Mouse (Mus musculus) MN1 (cell line): ENCODE data around the gene Fgfr2.
A peak's percentile ranks its signal among the peaks of the same experiment; 100 is the strongest.

Experiments used
- DNase-seq: peaks from one replicate; pipeline ENCODE4 v3.0.0-alpha.2; 2016; ENCODE audit warnings: low spot score

Gene Fgfr2

GRCm38 (mm10) chr7:132715259-132715658 is 407.9 kb downstream of the Fgfr2 start:
- no peak for DNase-seq

DNA sequence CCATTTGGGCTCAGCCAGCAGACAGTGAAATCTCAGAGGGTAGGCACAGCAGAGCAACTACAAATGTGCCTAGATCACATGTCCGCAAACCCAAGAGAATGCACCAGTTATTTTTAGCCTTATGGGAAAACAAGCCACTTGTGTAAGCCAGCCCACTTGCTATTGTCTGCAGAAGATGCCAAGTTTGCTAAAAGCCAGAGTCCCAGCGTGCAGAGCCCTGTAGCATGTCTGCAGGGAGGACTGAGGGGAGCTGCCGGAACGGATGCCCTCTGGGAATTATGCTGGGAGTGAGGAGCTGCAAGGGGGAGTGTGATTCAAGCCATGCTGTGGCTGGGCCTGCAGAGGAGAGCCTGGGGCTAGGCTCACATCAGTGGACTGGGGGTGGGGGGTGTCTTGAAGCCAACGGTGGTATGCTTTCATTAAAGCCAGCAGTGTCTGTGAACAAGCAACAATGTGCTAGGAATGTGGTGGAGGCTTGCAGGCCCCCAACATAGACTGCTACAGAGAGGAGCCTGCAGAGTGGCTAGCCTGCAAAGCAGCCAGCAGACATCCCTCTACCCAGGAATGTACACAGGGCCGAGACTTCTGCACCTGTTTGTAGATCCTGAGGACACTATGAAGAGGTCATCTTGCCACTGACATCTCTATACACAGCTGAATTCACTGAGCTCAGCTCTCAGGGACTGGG is 408.8 kb downstream of the Fgfr2 start:
- peak; percentile 85 for DNase-seq

GRCm38 (mm10) chr7:132713483-132714126 is 409.5 kb downstream of the Fgfr2 start:
- DNase-seq: no peak

DNA sequence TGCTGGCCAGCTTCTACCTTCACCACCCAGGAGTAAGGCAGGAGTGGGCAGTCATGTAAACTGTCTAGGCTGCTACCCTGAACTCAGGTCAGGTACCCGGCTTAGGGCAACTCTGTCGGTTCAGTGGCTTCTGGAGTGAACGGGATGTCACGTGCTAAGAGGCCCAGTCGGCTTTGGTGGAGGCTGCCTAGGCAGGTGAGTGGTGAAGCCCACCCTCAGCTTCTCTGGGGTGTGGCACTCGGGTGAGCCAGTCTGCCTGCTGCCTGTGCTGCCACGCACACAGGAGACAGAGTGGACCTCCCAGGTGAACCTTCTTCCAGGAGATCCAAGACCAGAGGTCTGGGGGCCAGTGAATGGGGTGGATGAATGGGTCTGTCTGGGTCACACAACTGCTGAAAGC is 410.2 kb downstream of the Fgfr2 start:
- DNase-seq: no peak

DNA sequence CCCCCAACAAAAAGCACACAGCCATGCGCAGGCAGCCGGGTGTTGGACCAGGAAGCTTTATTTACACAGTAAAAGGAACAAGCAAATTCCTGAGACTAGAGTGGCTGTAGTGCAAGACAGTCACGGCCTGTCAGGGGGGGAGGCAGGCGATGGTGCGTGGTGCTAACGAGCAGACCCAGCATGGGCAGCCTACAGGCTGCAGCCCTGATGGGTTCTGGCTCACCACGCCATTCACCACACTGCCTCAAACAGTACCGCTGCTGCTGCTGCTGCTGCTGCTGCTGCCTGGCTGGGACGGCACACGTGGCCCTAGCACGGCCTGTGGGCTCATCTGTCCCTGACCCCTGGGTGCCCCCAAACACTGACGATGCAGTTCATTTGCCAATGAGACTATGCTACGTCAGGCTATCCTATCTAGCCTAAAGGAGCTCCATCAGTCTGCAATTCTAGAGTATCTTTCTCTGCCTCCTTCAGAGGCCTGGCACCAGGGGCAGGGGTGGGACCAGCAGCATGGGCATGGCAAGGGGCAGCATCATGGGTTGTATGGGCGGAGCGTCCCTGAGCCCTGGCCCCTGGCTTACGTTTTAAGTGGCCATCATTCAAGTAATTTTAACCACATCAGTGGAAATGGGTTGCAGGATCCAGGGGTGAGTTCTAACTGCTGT is 411.0 kb downstream of the Fgfr2 start:
- peak; percentile 23 for DNase-seq

- no peak for DNase-seq
These were observed 411.6 kb downstream of the Fgfr2 start for GRCm38 (mm10) chr7:132711579-132711978.

DNA sequence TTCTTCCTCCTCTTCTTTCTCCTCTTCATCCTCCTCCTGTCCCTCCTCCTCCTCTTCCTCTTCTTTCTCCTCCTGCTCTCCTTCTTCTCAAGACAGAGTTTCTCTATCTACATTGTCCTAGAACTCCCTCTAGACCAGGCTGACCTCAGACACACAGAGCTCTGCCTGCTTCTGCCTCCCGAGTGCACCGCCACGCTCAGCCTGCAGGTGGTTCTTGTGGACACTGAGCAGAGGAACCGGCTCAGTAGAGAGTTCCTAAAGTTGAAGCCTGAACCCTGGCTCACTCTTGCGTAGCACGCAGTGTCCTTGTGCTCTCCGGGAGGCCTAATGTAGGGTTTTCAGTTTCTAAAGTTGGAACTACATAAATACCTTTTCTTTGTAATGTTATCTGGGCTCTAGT is 418.0 kb downstream of the Fgfr2 start:
- no peak for DNase-seq

GRCm38 (mm10) chr7:132704310-132704875 is 418.8 kb downstream of the Fgfr2 start:
- DNase-seq: no peak

DNA sequence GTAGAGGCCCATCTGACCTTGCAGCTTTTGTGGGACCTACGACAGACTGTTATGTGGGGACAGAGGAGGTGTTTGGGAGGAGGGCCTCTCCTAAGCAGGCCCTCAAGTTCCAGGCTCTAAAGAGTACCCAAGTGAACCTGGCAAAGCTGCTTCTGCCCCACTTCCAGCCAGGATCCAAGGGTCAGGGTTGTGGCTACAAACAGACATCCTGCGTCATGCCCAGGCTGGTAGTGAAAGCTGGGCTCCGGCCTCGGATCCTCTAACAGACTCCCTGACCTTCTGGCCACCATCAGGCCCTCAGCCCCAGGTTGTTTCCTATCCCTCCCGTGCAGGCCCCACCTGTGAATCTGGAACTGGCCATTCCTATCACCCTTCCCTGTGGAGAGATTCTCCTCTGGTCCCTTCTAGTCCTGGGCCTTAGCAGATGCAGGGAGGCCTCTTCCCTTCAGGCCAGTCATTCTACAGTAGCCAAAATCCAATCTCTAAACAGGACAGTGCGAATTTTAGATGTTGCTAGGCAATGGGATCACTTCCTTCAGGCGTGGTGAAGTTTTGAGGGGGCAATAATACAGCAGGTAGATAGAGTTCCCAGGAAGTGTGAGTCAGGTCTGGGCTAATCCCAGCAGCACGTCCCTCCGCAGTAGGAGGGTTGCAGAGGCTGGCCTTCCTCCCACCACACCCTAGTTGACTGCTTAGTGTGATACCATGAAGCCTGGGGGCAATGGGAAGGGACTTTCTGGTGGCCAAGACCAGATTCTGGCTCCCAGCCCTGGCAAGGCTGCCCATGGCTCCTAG is 419.4 kb downstream of the Fgfr2 start:
- no peak for DNase-seq

DNA sequence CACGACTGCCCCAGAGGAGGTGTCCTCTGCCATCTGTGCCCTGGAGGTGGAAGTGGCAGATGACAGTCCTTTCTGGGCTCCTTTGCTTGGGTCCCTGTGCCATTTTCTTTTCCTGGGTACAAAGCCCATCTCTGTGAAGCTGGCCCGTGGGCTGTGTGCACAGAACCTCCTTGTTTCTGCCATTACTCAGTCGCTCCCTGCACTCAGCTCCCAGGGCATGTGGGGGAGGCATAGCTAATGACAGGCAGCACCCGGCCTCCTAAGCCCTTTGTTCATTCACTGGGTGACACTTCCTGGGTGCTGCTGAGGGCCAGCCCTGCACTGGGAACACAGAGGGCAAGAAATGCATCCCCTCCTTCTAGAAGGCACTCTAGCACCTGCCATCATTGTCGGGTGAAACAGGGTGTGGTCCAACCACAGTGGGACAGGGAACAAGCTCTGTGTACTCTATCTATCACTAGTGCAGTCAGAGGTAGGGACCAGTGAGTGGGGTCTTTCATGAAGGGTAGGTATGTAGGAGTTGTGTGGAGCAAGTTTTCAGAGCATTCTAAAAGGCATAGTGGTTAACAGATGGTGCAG is 420.6 kb downstream of the Fgfr2 start:
- DNase-seq: no peak

DNA sequence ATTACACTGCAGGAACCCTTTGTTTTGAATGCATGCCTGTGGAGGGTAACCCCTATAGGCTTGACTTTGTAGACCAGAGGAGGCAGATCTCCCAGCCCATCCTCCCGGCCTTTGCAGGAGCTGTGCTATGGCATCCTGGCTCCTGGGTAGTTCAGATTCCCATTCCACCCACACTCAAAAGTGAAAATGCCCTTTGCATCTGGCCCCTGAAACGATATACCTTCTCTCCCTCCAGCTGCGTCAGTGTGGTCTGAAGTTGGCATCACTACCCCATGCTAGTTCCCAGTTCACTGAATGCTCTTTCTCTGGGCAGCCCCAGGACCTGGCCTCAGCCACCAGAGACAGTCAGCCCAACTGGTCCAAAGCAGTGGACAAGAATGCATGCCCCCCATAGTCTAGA is 421.1 kb downstream of the Fgfr2 start:
- DNase-seq: no peak

- no peak for DNase-seq
These were observed 421.7 kb downstream of the Fgfr2 start for GRCm38 (mm10) chr7:132701412-132701811.

GRCm38 (mm10) chr7:132700107-132700506 is 423.0 kb downstream of the Fgfr2 start:
- no peak for DNase-seq

DNA sequence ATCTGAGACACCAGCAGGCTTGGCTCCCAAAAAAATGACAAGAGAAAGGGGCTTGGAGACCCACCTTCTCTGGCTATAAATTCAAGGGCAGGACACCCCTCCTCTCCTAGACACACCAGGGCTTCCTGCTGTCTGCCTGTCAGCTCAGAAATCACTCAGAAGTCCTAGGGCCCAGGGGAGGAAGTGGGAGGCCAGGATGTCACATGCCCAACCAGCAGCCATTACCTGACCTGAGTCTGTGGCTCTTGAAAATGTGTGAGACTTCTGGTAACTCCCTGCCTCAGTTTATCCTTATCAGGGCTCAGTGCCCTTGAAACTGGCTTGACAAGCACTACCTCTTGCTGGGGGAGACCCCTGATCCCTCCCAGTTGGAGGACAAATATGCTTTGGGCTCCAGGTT is 423.5 kb downstream of the Fgfr2 start:
- no peak for DNase-seq

DNA sequence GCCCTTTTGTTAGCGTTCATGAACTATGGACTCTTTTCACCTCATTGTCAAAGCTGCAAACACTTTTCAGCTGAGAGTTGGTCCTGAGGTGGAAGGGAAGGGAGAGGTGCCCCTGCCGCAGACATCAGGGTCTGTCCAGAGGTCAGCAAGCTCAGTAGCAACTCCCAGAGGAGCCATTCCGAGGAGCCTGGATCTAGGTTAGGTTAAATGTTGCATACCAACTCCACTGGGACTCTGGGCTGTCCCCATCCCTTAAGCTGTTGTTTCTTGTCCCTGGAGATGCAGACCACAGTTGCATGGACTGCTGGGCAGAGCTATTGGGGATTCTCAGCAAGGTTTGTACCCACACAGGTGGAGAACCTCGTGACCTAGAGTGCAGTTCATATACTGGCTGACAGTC is 424.0 kb downstream of the Fgfr2 start:
- no peak for DNase-seq

DNA sequence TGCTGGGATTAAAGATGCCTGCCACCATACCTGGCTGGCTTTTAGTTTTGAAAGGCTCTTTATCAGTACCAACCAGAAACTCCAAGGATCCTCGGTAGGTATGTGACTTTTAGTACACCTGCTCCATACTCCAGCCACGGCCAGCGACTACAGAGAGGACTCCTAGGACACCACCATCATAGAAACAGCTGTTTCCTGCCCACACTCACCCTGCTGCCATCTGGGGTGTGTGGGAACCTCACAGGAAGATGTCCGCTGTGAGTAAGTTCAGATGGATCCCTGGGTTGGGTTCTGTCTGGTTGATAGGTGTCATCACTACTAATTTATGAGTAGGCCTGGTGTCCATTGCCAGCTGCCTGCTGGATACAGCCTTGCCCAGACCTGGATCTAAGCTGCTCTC is 424.4 kb downstream of the Fgfr2 start:
- no peak for DNase-seq

DNA sequence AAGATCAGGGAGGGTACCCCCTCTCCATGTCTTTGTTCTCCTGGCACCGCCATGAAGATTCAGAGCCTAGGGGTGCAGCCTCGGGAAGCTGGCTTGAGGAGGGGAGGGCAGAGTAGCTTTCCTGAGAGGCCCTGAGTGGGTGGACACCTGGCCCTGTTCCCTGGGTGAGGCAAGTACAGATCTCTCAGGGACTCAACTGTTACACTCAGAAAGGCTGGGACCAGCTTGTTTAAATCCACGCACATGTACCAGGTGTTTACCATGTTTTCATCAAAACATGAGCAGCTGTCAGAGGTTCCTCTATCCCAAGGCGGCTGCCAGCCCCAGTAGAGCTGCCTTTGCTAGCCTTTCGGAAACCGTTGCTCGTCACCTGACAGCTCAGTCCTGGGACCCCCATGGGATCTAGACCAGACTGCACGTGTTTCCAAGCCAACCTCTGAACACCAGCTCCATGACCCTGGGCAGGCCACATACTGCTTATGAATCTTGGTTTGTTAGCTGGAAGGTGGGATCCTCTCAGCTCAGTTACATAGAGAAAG is 425.8 kb downstream of the Fgfr2 start:
- DNase-seq: no peak

- no peak for DNase-seq
These were observed 429.6 kb downstream of the Fgfr2 start for GRCm38 (mm10) chr7:132693561-132693960.

GRCm38 (mm10) chr7:132692719-132693118 is 430.4 kb downstream of the Fgfr2 start:
- DNase-seq: no peak

DNA sequence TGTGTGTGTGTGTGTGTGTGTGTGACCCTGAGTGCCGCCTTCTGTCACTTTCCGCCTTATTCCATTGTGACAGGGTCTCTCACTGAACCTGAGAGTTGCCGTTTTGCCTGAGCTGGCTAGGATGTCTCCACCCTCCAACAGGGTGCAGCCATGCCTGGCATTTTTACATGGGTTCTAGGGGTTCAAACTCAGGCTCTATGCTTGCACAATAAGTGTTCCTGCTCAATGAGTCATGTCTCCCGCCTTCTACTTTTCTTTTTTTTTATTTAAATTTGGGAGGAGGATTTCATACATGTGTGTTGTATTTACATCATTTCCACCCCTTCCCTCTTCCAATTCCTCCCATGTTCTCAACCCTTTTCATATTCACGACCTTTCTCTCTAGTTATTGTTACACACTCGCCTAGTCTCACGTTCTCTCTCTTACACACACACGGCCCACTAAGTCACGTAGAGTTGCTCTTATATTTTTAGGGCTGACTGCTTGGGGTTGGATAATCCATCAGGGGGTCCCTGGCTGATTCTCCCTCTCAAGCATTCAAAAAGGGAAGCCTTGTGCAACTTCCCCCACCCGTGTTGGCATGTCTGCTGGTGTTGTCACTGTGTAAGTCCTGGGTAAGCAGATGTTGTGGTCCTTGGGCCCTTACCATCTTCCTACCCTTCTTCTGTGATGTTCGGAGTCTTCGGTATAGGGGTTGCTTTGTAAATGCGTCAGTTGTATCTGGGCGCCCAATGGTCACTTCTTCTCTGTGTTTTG is 432.3 kb downstream of the Fgfr2 start:
- no peak for DNase-seq

DNA sequence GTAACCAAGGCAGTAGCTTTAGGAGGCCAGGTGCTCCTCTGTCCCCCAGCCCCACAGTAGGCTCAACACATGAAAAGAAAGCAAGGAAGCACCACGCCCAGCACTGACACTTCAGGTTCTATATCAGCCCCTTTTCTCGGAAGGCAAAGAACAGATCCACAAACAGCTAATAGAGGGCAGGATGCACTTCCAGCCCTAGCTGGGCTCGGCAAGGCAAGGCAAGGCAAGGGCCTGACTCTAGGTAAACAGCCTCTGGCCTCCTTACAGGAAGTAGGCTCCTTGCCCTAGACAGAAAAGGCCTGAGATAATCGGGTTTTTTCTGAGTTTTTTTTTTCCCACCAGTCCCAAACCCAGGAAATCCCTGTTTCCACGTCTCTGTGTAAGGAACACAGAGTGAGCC is 433.4 kb downstream of the Fgfr2 start:
- DNase-seq: no peak
